Mouse (Mus musculus) urinary bladder, postnatal 4 days (tissue): ENCODE data around the gene 1700057G04Rik.
"Not testable (repeated sequence)": the region's sequence is repeated elsewhere in the genome, so short reads cannot be mapped to it uniquely, and the experiment has no call there.

ENCODE experiments used
- DNase-seq, 2 experiments: peaks; one replicate each; pipeline ENCODE4 v3.0.0; 2021 to 2022; ENCODE audit warnings: low spot score in 2 of 2

1700057G04Rik gene

DNA sequence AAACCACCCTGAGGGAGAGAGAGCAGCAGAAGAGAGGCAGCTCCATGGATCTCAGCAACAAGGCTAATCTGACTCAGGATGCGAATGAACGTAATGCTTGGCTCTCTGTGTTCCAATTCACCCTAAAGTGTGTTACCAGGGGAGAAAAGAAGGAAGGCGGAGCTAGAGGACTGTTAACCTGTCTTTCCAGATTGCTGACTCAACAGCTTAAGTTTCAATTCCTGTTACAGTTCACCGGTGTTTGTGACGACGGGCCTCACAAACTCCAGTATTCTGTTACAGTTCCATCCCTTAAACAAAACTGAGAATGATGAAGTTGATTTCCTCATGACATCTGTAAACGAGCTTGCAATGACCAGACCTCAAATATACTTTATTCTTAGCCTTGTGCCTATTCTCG is 4.1 kb upstream of the 1700057G04Rik start:
- no peak for DNase-seq

GRCm38 (mm10) chr9:92305620-92306220 is 3.5 kb upstream of the 1700057G04Rik start:
- no peak for DNase-seq

GRCm38 (mm10) chr9:92316791-92317190 is 7.6 kb downstream of the 1700057G04Rik start:
- no peak for DNase-seq

DNA sequence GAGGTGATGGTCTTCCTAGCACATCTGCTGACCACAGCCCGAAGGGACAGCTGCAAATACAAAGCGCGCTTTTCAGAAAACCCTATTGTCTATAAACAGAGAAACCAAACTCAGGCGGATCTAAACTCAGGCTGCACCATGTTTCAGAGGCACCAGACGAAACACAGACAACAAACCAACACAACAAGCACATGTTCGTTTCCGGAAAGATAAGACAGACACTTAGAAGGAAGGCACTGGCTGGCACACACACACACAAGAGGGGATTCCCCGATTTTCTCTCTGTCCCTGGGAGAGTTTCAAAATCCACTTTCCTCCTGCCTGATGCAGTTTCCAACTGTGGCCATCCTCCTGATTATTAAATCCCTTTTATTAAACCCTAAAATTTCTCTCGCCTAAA is 16.8 kb downstream of the 1700057G04Rik start:
- not testable (repeated sequence) for DNase-seq

DNA sequence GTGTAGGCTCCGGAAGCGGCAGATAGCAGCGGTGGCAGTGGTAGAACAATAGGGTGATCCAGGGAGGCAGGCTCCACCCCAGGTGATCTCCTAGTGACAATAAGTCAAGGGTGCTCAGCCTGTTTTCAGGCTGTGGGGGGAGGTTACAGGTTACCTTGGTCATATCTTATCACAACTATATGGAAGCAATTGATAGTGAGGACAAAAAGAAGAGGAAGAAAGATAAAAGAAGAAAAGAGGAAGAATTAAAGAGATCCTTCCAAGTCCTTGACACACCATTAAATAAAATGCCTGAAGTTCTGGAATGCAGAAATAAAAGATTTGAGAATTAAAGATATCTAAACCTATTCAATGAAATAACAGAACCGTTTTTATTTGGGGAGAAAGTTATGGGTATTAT is 17.6 kb downstream of the 1700057G04Rik start:
- no peak for DNase-seq

DNA sequence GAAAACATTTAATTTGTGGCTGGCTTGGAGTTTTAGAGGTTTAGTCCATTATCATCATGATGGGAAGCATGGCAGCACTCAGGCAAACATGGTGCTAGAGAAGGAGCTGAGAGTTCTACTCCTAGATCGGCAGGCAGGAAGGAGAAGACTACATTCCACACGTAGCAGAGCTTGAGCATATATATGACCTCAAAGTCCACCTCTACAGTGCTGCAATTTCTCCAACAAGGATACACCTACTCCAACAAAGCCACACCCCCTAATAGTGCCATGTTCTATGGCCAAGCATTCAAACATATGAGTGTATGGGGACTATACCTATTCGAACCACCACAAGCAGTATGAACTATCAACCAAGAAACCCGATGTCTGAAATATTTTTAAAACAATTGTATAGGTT is 22.2 kb downstream of the 1700057G04Rik start:
- no peak for DNase-seq

DNA sequence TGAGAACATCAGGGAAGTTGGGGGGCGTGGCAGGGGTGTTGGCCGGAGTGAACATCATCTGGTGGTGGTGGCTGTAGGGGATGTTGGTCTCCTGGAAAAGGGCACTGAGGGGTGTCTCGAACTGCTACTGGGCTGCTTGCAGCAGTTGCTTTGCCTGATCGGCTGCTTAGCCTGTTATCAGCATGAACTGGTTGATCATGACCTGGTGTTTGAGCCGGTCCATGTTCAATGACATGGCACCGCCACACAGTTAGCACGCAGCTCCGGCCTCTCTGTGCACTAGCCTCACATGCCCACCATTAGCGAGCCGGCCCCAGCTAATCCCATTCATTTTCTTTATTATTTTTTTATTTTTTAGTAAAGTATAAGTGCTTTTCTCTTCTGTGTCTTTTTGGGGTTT is 25.7 kb downstream of the 1700057G04Rik start:
- no peak for DNase-seq

DNA sequence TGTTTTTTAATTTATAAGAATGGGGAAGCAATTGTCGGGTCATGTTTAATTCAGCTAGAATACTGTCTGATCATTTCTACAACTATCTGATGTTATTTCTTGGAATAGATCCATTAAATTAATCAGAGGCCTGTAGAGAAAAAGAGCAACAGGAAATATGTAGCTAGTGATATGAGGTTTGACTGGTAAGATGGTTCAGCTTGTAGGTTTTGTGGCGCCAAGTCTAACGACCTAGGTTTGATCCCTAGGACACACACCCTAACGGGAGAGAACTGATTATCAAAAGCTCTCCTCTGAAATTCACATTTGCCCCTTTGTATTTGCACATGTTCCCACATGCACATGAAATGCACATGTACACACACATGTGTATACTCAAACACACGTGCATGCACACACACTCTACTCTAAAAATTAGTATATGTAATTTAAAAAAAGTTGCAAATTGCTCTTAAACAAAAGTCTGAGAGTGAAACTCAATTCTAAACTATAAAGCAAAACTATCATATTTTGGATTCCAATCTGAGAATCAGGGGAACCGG is 26.2 kb downstream of the 1700057G04Rik start:
- no peak for DNase-seq

GRCm38 (mm10) chr9:92337063-92337462 is 27.9 kb downstream of the 1700057G04Rik start:
- DNase-seq: no peak

DNA sequence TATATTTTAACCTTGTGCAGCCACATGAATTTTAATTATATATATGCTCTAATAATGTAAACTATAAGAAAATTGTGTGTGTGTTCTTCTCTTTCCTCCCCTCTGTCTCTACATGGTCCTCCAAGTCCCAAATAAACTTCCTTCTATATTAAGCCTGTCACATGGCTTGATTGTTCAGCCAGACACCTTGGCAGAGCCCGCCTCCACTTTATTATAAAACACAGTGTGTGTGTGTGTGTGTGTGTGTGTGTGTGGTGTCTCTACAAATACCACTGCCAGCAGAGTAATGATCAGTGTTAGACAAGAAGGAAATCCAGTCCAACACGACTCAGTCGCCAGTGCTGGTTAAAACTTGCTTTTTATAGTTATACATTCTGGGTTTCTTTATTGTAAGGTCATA is 28.5 kb downstream of the 1700057G04Rik start:
- no peak for DNase-seq

DNA sequence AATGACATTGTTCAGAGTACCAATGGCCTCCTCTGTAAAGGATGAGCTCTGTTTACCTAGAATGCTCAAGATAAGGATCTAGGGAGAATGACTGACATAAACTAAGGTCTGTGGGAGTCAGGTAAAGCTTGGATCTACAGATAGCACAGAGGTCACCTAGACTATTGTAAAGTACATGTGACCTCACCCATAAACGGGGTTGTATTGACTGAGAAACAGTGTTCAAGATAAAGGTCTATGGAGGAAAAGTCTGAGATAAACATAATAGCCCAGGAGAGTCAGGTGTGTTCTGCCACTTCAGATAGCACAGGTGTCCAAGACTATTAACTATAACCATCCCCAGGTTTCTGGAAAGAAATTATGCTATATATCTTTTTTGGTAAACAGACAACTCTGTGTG is 29.8 kb downstream of the 1700057G04Rik start:
- DNase-seq: no peak

GRCm38 (mm10) chr9:92351924-92352323 is 42.7 kb downstream of the 1700057G04Rik start:
- no peak for DNase-seq

DNA sequence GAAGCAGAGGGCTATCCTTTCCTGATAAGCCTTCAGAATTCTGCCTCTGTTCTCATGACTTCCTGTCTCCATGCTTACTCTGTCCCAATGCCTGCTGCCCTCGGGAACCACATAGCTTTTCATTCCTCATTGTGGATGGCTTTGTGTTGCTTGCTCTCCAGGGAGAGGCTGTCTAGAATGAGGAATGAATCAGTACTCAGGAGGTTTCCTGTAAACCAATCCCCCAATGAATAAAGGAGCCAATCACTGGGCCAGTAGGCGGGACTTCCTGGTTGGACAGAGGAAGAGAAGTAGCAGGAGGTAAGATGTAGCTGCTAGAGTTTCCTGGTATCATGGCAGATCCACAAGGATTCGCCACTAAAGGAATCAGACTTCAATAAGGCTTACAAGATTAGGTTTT is 44.1 kb downstream of the 1700057G04Rik start:
- DNase-seq: no peak

- no peak for DNase-seq
These were observed 51.6 kb downstream of the 1700057G04Rik start for GRCm38 (mm10) chr9:92360691-92361310.

DNA sequence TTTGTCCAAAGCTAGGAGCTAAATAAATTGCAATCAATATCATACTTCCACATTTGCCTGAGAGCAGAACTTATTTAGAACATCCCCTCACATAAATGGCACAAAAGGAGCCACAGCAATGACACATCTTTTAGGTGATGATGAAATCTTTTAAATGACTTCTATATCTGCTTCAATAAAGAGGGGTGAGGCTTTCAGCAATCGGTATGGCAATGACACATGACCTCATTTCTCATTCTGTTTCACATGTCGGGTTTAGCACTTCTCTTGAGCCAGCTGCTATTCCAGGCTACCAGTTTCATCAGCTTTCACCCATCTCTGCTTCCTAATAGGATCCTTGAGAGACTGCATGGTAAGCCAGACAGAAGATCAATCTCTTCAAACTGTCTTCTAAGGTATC is 54.3 kb downstream of the 1700057G04Rik start:
- no peak for DNase-seq

DNA sequence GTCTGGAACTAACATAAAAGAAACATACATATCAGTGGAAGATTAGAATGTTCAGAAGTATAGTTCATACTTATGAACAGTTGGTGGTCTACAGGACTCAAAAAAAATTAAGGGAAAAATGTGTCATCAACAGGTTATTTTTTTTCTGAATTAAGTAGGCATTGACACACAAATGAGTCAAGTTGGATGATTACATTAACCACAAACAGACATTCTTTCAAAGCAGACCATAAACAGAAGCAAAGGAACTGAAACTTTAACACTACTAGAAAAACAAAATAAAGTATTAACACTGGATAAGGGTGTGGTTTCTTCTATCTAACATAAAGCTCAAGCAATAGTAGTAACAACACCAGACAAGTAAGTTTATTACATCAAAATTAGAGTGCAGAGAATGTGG is 59.7 kb downstream of the 1700057G04Rik start:
- no peak for DNase-seq

- DNase-seq: no peak
These were observed 64.7 kb downstream of the 1700057G04Rik start for GRCm38 (mm10) chr9:92373896-92374295.

DNA sequence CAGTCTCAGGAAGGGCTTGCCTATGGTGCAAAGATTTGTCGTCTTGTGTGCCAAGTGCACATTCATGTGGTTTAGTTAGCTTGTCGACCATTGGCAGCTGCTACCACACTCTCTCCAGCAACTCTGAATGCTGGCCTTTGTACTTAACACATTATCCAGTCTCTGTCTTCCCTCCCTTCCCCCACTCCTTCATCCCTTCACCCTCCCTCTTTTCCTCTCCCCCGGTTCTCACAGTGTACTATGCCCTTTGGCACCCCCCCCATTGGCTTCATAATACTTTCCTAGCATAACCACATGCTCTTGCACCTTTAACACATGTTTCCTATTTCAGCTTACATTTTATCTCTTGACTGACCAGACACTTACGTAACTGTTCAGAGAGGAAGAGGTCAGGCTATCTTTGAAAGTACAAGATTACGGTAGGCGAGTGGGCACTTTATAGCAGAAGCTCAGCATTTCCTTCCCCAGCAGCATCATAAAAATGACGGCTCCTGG is 65.6 kb downstream of the 1700057G04Rik start:
- no peak for DNase-seq

- no peak for DNase-seq
These were observed 66.2 kb downstream of the 1700057G04Rik start for GRCm38 (mm10) chr9:92375378-92375777.

DNA sequence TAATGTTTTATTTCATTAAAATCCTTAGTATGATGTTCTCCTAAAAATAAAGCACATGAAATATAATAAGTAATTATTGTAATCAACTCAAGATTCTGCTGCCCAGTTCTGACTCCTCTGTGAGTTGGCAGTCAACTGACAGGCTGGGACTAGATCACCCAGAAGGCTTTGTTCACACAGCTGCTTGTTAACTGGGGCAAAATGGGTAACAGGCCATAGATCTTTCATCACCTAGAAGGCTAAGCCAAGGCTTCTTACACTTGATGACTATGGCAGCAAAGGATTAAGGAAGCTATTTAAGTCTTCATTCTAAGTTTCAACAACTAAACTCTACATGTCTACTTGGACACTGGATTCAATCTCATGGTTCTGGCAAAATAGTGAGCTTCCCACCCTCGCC is 68.8 kb downstream of the 1700057G04Rik start:
- DNase-seq: no peak

- no peak for DNase-seq
These were observed 70.1 kb downstream of the 1700057G04Rik start for GRCm38 (mm10) chr9:92379240-92379639.

- DNase-seq: no peak
These were observed 74.2 kb downstream of the 1700057G04Rik start for GRCm38 (mm10) chr9:92383415-92383814.

DNA sequence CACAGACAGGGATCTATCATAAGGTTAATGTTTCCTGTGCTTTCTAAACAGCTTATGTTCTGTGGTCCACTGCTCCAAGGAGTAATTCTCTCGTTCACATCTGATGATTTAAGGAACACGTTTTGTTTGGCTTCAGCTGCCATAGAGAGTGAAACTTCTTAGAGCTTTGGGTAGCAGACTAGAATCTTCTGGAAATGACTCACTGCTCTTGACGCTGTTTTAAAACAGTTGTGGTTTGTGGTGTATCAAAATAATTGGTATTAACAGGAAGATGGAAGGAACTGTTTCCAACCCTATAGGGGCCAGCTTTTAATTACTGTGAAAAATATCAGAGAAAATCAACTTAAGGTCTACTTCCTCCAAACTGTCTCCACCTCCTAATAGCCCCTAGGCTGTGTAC is 75.2 kb downstream of the 1700057G04Rik start:
- DNase-seq: no peak
